Mouse (Mus musculus): ENCODE measurements around the gene Ttc22.

DNA sequence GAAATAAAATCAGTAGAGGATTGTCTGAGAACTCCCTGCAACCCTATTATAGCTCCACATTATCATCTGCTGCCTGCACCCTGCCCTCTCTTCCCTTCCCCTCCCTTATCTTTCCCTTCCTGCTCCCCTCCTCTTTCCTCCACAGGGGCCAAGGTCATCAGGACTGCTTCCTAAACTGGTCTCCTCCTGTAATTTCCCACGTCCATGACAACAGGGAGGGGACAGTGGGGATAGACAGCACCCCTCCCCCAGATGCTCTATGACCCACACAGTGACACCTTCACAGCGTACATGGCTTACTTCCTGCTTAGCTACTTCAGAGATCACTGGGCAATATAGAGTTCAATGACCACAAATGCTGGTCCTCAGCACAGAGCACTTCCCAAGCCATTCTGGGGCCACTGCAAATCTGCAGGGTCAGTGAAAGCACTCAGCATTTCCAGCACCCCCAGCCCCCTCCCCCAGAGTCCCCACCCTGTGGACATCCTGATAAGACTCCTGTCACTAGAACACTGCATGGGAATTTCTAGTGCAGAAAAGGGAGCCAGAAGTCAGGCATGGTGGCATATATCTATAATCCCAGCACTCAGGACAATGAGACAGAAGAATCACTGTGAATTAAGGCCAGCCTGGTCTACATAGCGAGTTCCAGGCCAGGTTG is 66.5 kb downstream of the Ttc22 start:
- no peak for TF ChIP-seq CHD1 (IDR thresholded peaks at IDR 0.05; ENCODE audit: low read depth, low read length)
- TF ChIP-seq POLR2A (IDR thresholded peaks at IDR 0.05; ENCODE audit: control insufficient read depth in 1 of 2, insufficient read depth in 1 of 2, low read depth in 1 of 2, low read length in 2 of 2, poor library complexity in 1 of 2) = no peak
- no peak for TF ChIP-seq CTCF (IDR thresholded peaks at IDR 0.05 in 2 of 3, conservative IDR thresholded peaks at IDR 0.05 in 1 of 3; ENCODE audit: control insufficient read depth in 1 of 3, insufficient read depth in 1 of 3, low read depth in 2 of 3, low read length in 3 of 3, poor library complexity in 1 of 3, severe bottlenecking in 1 of 3)
- no peak for TF ChIP-seq GATA1 (IDR thresholded peaks at IDR 0.05; ENCODE audit: low read depth, low read length)
- TF ChIP-seq ZC3H11A (IDR thresholded peaks at IDR 0.05; ENCODE audit: low read depth, low read length) = no peak
- no peak for TF ChIP-seq ETS1 (IDR thresholded peaks at IDR 0.05; ENCODE audit: low read depth, low read length)
- no peak for TF ChIP-seq SIN3A (IDR thresholded peaks at IDR 0.05; ENCODE audit: low read length)
- TF ChIP-seq UBTF (IDR thresholded peaks at IDR 0.05; ENCODE audit: borderline replicate concordance, insufficient read depth, low read depth, low read length) = no peak

Measured in MEL (cell line).